Mouse (Mus musculus): ENCODE measurements around the gene Klhl8.

DNA sequence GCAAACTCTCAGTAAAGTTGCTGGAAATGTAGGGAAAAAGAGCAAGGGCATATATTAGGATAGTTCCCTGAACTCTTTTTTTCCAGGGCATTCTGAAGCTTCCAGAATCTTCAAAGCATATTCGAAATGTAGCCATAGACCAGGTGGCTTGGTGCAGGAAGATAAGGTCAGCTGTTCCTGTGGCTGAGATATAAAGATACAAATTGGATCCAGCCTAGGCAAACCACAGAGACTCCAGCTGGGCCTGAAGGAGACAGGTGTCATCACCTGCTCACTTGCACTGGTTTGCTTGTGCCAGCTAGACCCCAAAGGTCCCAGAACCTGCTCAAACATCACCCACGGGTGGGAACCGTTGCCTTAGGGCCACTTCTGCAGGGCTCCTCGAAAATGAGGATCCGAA, 496 bp upstream of the Klhl8 start:
- TF ChIP-seq CTCF (IDR thresholded peaks at IDR 0.05; ENCODE audit: borderline replicate concordance, control insufficient read depth, extremely low read depth, insufficient read depth, low read length, poor library complexity) (no peak), POLR2A (IDR thresholded peaks at IDR 0.05; ENCODE audit: control insufficient read depth, extremely low read depth, insufficient read depth, low read length, poor library complexity) (no peak)
